Mouse (Mus musculus): ENCODE results near the gene Nudt4.

- TF ChIP-seq CTCF (IDR thresholded peaks at IDR 0.05; ENCODE audit: insufficient read depth, low read depth, low read length) (no peak), POLR2A (IDR thresholded peaks at IDR 0.05; ENCODE audit: insufficient read depth, low read depth, low read length) (no peak)
These were observed 13.1 kb upstream of the Nudt4 start for GRCm38 (mm10) chr10:95576876-95577566.

Data from olfactory bulb, adult 2 months (tissue).